Mouse (Mus musculus) heart, embryonic 12.5 days (tissue): ENCODE measurements around the gene Zfp335. TPM values are rescaled to one million over a fixed set of nuclear protein-coding genes. Genes with fewer than 3 reads are reported as not detected.

ENCODE experiments used
- ATAC-seq: fragments of 200-750 bp; cut with Nextera tagmentation; 2 replicates; pipeline ENCODE4 v1.8.0; 2017; ENCODE audit warnings: moderate TSS enrichment, moderate library complexity; ENCODE audit not compliant: insufficient number of reproducible peaks, low FRiP score
- H3K27ac ChIP-seq: fragments of 300-500 bp; sonication (generic); 2 replicates; pipeline ENCODE4 v1.5.1; 2016; ENCODE audit warnings: mild to moderate bottlenecking, moderate library complexity; ENCODE audit not compliant: poor library complexity, severe bottlenecking
- H3K27me3 ChIP-seq: fragments of 300-500 bp; sonication (generic); replicated peaks from 2 replicates; pipeline ENCODE4 v1.6.1; 2016; ENCODE audit warnings: mild to moderate bottlenecking, moderate library complexity
- H3K36me3 ChIP-seq: fragments of 300-500 bp; sonication (generic); 2 replicates; pipeline ENCODE4 v1.6.1; 2016; ENCODE audit warnings: mild to moderate bottlenecking, moderate library complexity
- H3K4me1 ChIP-seq: fragments of 300-500 bp; sonication (generic); replicated peaks from 2 replicates; pipeline ENCODE4 v1.6.1; 2016; ENCODE audit warnings: mild to moderate bottlenecking
- H3K4me2 ChIP-seq: fragments of 300-500 bp; sonication (generic); 2 replicates; pipeline ENCODE4 v1.6.1; 2016; ENCODE audit warnings: mild to moderate bottlenecking, moderate library complexity
- H3K4me3 ChIP-seq: fragments of 300-500 bp; sonication (generic); 2 replicates; pipeline ENCODE4 v1.5.1; 2016; ENCODE audit warnings: mild to moderate bottlenecking
- H3K9ac ChIP-seq: fragments of 300-500 bp; sonication (generic); 2 replicates; pipeline ENCODE4 v1.6.1; 2016; ENCODE audit warnings: mild to moderate bottlenecking, moderate library complexity
- H3K9me3 ChIP-seq: fragments of 300-500 bp; sonication (generic); replicated peaks from 2 replicates; pipeline ENCODE4 v1.6.1; 2016; ENCODE audit warnings: mild to moderate bottlenecking, moderate library complexity
- WGBS: fragments of 180-500 bp; shearing (Covaris S2); methylation state at CpG from one replicate; pipeline ENCODE4 v1.1.7; 2016; 5-methylcytosine and 5-hydroxymethylcytosine counted together
- polyA plus RNA-seq: library from polyadenylated mRNA; unstranded; fragments of >200 nt; fragmentation: Nextera tagmentation; extraction: Ambion mirVana; gene quantifications from 2 replicates; pipeline ENCODE4 v1.2.1, GENCODE M21; 2016

The Zfp335 gene
- polyA plus RNA-seq, 1 experiment from 2014 or later: 11.4 TPM

GRCm38 (mm10) chr2:164947930-164948329, 36.4 kb upstream of the Zfp335 start:
- H3K4me3 ChIP-seq: no peak overlapping the region
- peaks cover 73% of the 10 kb centered on the region for H3K27me3 ChIP-seq
- H3K4me2 ChIP-seq: no peak overlapping the region
- H3K9ac ChIP-seq: no peak overlapping the region
- WGBS: 10% methylated on average over 6 of the region's 7 CpGs
- peaks cover 11% of the 10 kb centered on the region; the same call in 1 of the 2 replicates for H3K4me1 ChIP-seq
- H3K36me3 ChIP-seq: no peaks in the 10 kb centered on the region
- no peaks in the 10 kb centered on the region for H3K9me3 ChIP-seq
- ATAC-seq: no peak
- no peak overlapping the region for H3K27ac ChIP-seq

DNA sequence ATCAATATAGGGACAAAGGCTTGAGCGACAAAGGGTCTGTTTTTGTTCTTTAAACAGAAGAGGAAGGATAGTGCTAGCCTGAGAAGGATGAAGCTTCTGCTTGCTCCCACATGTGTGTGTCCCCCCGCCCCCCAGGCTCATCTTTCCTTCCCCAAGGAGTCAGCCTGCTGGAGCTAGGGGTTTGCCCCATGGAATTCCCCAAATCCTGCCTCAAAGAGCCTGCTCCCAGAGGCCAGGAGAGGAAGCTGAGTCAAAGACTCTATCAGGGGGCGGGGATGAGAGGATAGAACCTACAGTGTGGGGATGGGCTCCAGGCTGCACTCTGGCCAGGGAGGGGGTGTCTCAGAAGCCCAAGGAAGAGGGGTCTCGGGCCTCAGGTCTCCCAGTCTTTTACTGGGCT, 35.9 kb upstream of the Zfp335 start:
- WGBS: 35% methylated on average over 4 of the region's 4 CpGs
- Histone ChIP-seq H3K4me2 (no peak overlapping the region), H3K9me3 (no peaks in the 10 kb centered on the region), H3K4me1 (peaks cover 15% of the 10 kb centered on the region), H3K27ac (no peak overlapping the region), H3K27me3 (peaks cover 68% of the 10 kb centered on the region), H3K9ac (no peak overlapping the region), H3K36me3 (no peaks in the 10 kb centered on the region), H3K4me3 (no peak overlapping the region)
- no peak for ATAC-seq

GRCm38 (mm10) chr2:164942692-164943290, 31.2 kb upstream of the Zfp335 start:
- ATAC-seq: no peak
- Histone ChIP-seq H3K9ac (no peak overlapping the region), H3K36me3 (no peaks in the 10 kb centered on the region), H3K4me2 (no peak overlapping the region), H3K27ac (no peak overlapping the region), H3K4me3 (no peak overlapping the region), H3K9me3 (no peaks in the 10 kb centered on the region), H3K27me3 (peaks cover 58% of the 10 kb centered on the region), H3K4me1 (peaks cover 22% of the 10 kb centered on the region)
- 11% methylated on average over 5 of the region's 5 CpGs for WGBS

DNA sequence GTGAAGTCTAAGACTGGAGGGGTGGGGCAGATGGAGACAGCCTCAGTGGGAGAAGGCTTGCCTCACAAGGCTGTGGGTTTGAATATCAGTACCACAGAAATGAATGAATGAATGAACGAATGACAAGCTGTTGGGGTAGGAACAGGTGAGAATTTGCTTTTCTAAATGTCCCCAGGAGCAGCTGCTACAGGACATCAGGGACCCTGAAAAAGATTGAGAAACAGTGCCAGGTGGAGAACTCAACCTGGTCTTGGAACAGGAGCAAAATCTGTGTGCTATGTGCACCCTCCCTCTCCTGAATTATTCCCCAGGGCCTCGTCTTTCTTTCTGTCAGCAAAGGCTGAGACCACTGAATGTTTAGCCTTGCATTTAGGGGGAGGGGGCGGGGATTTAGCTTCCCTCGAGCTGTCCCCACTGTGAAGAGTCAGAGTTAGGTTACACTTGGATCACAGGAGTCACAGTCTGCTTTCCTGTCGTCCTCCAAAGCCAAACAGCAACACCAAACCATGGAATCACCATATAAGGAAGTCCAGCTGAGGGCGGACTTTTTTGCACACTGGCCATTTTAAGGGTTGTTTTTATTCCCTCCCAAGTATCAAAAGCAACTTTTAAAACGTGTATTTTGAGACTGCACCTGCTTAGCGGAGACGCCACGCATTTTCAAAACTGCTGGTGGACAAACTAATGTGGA, 28.7 kb upstream of the Zfp335 start, which contains the start of gene Mmp9:
Gene Mmp9 (plus strand): TSS at position 641 of the 691 bp plus-strand sequence.
- H3K4me3 ChIP-seq: no peak within 1 kb of the TSS
- no peak within 1 kb of the TSS for H3K4me2 ChIP-seq
- H3K9ac ChIP-seq: no peak within 1 kb of the TSS
- no peak for ATAC-seq
- peaks cover 22% of the 10 kb centered on the region for H3K4me1 ChIP-seq
- 29% methylated on average over 10 of the region's 10 CpGs for WGBS
- no peaks in the 10 kb centered on the region for H3K9me3 ChIP-seq
- no peaks in the 10 kb centered on the region for H3K36me3 ChIP-seq
- H3K27me3 ChIP-seq: peaks cover 59% of the 10 kb centered on the region
- no peak within 1 kb of the TSS for H3K27ac ChIP-seq

DNA sequence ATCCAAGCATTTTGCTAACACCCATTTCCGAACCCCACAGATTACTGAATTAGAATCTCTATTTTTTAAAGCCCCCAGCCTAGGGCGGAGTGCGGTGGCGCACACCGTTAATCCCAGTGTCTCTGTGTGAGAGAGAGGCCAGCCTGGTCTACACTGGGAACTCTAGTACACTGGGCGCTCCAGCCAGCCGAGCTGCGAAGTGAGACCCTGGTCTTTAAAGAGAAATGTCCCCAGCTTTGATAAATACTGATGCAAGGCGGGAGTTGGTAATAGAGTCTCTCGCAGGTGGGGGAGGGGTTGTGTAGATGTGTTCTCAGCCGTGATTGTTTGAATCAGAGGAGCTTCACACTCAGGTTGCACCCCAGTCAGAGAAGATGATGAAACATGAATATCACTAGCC, 27.5 kb upstream of the Zfp335 start:
- H3K9ac ChIP-seq: peak overlapping the region; percentile 52; the same call in 1 of the 2 replicates
- 3% methylated on average over 11 of the region's 11 CpGs for WGBS

DNA sequence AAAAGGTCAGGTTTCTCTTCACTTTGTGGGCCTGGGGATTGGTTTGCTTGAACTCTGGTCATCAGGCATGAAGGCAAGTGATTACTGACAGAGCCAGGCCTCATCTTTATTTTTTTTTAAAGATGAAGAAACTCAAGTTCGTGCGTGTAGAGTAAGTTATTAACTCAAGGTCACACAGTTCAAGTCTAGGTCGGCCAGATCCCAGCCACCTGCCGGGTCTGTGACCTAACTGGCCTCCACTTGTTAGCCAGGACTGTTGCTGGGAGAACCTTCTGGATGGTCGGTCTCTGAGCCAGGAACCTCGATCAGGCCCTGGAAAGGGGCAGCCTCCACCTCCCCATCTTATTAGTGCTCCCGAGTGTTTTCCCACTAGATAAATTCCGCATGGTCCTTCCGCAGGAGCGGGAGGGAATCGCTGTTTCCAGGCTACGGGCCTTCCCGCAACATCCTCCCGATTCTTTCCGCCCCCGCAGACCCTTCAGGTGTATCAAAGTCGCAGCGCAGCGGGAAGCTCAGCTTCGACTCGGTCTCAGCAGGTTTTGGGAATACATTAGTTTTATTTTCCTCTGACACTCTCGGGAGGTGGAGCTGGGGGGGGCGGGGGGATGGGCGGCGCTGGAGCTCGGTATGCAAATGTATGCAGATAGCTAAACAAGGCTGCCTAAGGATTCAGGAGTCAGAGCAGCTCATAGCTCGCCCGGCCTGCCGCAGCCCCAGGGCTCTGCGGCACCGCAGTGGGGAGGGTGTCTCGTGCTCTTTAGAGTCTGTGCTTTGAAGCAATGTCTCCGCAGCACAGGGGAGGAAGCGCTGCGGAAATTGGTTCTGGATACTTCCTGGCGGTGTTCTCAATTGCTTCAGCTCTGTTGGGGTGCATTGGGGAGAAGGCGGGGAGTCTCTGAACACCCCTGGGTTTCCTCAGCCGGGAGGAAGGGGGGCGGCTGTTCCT, 26.9 kb upstream of the Zfp335 start:
- Histone ChIP-seq H3K4me3 (peak overlapping the region; percentile 40), H3K9me3 (no peaks in the 10 kb centered on the region), H3K4me2 (peak overlapping the region; percentile 72), H3K9ac (peak overlapping the region; percentile 52; the same call in 1 of the 2 replicates), H3K27me3 (peaks cover 74% of the 10 kb centered on the region), H3K27ac (no peak overlapping the region), H3K36me3 (no peaks in the 10 kb centered on the region), H3K4me1 (peaks cover 22% of the 10 kb centered on the region)
- peak; percentile 55; the same call in 1 of the 2 replicates for ATAC-seq
- WGBS: 3% methylated on average over 39 of the region's 39 CpGs

More for the DNA sequence above, 27.5 kb upstream of the Zfp335 start:
- Histone ChIP-seq H3K4me3 (peak overlapping the region; percentile 40), H3K9me3 (no peaks in the 10 kb centered on the region), H3K36me3 (no peaks in the 10 kb centered on the region), H3K4me2 (peak overlapping the region; percentile 72), H3K4me1 (peaks cover 22% of the 10 kb centered on the region), H3K27ac (no peak overlapping the region), H3K27me3 (peaks cover 70% of the 10 kb centered on the region)
- ATAC-seq: no peak

- Histone ChIP-seq H3K36me3 (no peaks in the 10 kb centered on the region), H3K9ac (no peak overlapping the region), H3K27me3 (peaks cover 94% of the 10 kb centered on the region), H3K4me2 (no peak overlapping the region), H3K27ac (no peak overlapping the region), H3K4me3 (no peak overlapping the region), H3K9me3 (no peaks in the 10 kb centered on the region), H3K4me1 (peaks cover 13% of the 10 kb centered on the region; the same call in 1 of the 2 replicates)
- 67% methylated on average over 4 of the region's 4 CpGs for WGBS
- no peak for ATAC-seq
These were observed 24.4 kb upstream of the Zfp335 start for GRCm38 (mm10) chr2:164935991-164936390.

DNA sequence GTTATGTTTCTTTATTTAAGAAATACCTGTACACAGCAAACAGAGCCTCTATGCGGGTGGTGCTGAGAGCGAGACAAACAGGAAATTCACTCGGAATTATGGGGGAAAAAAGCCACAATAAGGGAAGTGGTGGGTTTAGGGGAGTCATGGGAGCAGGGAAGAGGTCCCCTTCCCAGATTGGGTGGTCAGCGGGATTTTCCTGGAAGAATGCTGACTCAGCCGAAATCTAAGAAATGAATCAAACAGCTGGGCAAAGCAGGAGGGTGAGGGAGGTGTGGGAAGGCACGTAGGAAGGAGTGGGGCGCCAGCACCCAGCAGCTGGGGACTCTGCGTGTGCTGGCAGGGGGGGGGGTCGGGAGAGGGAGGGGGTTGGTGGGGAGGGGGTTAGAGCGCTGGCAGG, 22.0 kb upstream of the Zfp335 start:
- ATAC-seq: no peak
- Histone ChIP-seq H3K9me3 (no peaks in the 10 kb centered on the region), H3K4me2 (no peak overlapping the region), H3K4me3 (no peak overlapping the region), H3K9ac (no peak overlapping the region), H3K27ac (no peak overlapping the region), H3K27me3 (peaks cover 71% of the 10 kb centered on the region), H3K4me1 (0 out of 2 replicates have a peak, but pooled peaks cover 2% of the 10 kb centered on the region), H3K36me3 (no peaks in the 10 kb centered on the region)
- 43% methylated on average over 8 of the region's 10 CpGs for WGBS

DNA sequence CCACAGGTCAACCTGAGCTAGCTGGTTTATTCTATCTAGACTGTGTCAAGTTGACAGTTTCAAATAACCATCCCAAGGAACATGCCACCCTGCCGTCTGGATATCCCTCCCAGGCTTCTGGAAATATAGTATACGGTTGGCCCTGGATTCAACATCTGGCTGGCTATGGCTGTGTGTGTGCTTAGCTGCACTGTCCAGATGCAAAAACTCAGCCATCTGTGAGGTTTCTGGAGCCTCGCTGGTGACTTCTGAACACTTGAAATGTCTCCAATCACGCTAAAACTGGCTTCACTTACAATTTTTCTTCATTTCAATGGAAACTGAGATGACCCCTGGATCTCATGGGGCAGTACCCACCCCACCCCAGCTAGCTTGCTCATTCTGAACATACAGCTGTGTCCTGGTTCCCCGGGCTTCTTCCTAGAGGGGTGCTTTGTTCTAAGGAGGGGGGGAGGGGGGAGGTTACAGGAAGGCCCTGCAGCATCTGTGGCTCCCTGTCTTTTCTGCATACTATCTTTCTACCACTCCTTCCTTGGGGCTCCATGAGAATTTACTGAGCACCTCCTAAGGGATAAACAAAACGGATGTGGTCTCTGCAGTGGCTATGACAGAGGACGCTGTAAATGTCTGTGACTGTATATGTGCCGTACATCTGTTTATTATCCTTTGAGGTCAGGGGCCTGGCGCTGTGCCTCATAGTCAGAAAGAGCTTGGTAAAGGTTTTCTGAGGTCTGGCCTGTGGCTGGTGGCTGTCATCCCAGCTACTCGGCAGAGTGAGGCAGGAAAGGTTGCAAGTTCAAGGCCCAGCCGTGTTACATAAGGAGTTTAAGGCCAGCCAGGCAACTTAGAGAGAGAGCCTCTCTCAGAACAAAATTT, 19.4 kb upstream of the Zfp335 start:
- no peaks in the 10 kb centered on the region for H3K4me1 ChIP-seq
- no peak overlapping the region for H3K27ac ChIP-seq
- H3K36me3 ChIP-seq: no peaks in the 10 kb centered on the region
- no peak overlapping the region for H3K4me3 ChIP-seq
- no peak overlapping the region for H3K9ac ChIP-seq
- H3K27me3 ChIP-seq: peaks cover 52% of the 10 kb centered on the region
- 63% methylated on average over 11 of the region's 11 CpGs for WGBS
- no peaks in the 10 kb centered on the region for H3K9me3 ChIP-seq
- ATAC-seq: no peak
- H3K4me2 ChIP-seq: no peak overlapping the region

- H3K27ac ChIP-seq: no peak overlapping the region
- H3K4me1 ChIP-seq: no peaks in the 10 kb centered on the region
- peak; percentile 46; the same call in 1 of the 2 replicates for ATAC-seq
- H3K9ac ChIP-seq: no peak overlapping the region
- 0 out of 2 replicates have a peak, but pooled peaks cover 6% of the 10 kb centered on the region for H3K27me3 ChIP-seq
- no peak overlapping the region for H3K4me2 ChIP-seq
- no peak overlapping the region for H3K4me3 ChIP-seq
- H3K9me3 ChIP-seq: no peaks in the 10 kb centered on the region
- WGBS: 30% methylated on average over 11 of the region's 11 CpGs
- H3K36me3 ChIP-seq: peaks cover 11% of the 10 kb centered on the region
These were observed 12.7 kb upstream of the Zfp335 start for GRCm38 (mm10) chr2:164924100-164924857.
